Mouse (Mus musculus) heart, postnatal 36 days (tissue): ENCODE data around the gene 9430097D07Rik. TPM values are rescaled to one million over a fixed set of nuclear protein-coding genes. Genes with fewer than 3 reads are reported as not detected.
A peak's percentile ranks its signal among the peaks of the same experiment; 100 is the strongest.

Experiments used
- DNase-seq, 2 experiments: peaks; one replicate each; pipeline ENCODE4 v3.0.0; 2021 to 2022
- intact Hi-C: fragments of 180-260 bp; cut with DNase I; formaldehyde crosslinking; loops from one replicate; pipeline ENCODE4 v1.15.1; 2025
- total RNA-seq, 2 experiments: library from RNA; stranded (reverse); gene quantifications; 2 replicates each; pipeline ENCODE4 v1.2.3; 2021

The 9430097D07Rik gene
- total RNA-seq, 2 experiments from 2014 or later: not detected

GRCm38 (mm10) chr2:32598506-32598905, 23.0 kb upstream of the 9430097D07Rik start:
- peak; percentile 45 to 47 for DNase-seq
- intact Hi-C loops: no loop called here

GRCm38 (mm10) chr2:32597699-32598098, 22.2 kb upstream of the 9430097D07Rik start:
- intact Hi-C loops: no loop called here
- no peak for DNase-seq

GRCm38 (mm10) chr2:32597248-32597647, 21.8 kb upstream of the 9430097D07Rik start:
- intact Hi-C loops: no loop called here
- DNase-seq: no peak

GRCm38 (mm10) chr2:32596725-32597124, 21.2 kb upstream of the 9430097D07Rik start:
- DNase-seq: no peak

GRCm38 (mm10) chr2:32591249-32591648, 15.8 kb upstream of the 9430097D07Rik start:
- DNase-seq: no peak
- intact Hi-C loops: no loop called here

More at GRCm38 (mm10) chr2:32596725-32597124, 21.2 kb upstream of the 9430097D07Rik start:
- intact Hi-C loops: no loop called here

- intact Hi-C loops: no loop called here
- no peak for DNase-seq
These were observed 14.7 kb upstream of the 9430097D07Rik start for GRCm38 (mm10) chr2:32590224-32590623.

GRCm38 (mm10) chr2:32589213-32589795, 13.8 kb upstream of the 9430097D07Rik start:
- peak; percentile 51 to 53 for DNase-seq
- intact Hi-C loops: loop anchor here (1.0 kb wide), 1 partner anchor 10 kb away; the partner anchor contains the start of gene St6galnac6

GRCm38 (mm10) chr2:32587731-32588321, 12.3 kb upstream of the 9430097D07Rik start:
- DNase-seq: peak; percentile 45 to 64
- intact Hi-C loops: no loop called here

- peak; percentile 90 to 91 for DNase-seq
- intact Hi-C loops: no loop called here
These were observed 11.4 kb upstream of the 9430097D07Rik start, which contains the start of gene St6galnac4 for GRCm38 (mm10) chr2:32586871-32587351. St6galnac4 (plus strand) TSS chr2:32587095.

GRCm38 (mm10) chr2:32585149-32585714, 9.7 kb upstream of the 9430097D07Rik start:
- DNase-seq: no peak
- intact Hi-C loops: loop anchor here (2.0 kb wide), 1 partner anchor 104 kb away; no protein-coding TSS in a partner anchor

- DNase-seq: peak; percentile 79 to 83
- intact Hi-C loops: loop anchor here (1.0 to 5.0 kb wide), 2 partner anchors 19 to 34 kb away; no protein-coding TSS in a partner anchor
These were observed 7.6 kb upstream of the 9430097D07Rik start for GRCm38 (mm10) chr2:32582830-32583799.

GRCm38 (mm10) chr2:32581450-32582095, 6.1 kb upstream of the 9430097D07Rik start:
- intact Hi-C loops: loop anchor here (5.0 kb wide), 1 partner anchor 36 kb away; no protein-coding TSS in a partner anchor
- peak in 1 of 2 experiments; percentile 35 for DNase-seq

GRCm38 (mm10) chr2:32578146-32579046, 2.9 kb upstream of the 9430097D07Rik start:
- peak in 1 of 2 experiments; percentile 35 for DNase-seq
- intact Hi-C loops: no loop called here

GRCm38 (mm10) chr2:32576532-32576931, 1.0 kb upstream of the 9430097D07Rik start:
- intact Hi-C loops: no loop called here
- no peak for DNase-seq

GRCm38 (mm10) chr2:32574901-32575585, 441 bp downstream of the 9430097D07Rik start:
- intact Hi-C loops: no loop called here
- DNase-seq: peak; percentile 47 to 62

- intact Hi-C loops: no loop called here
These were observed 987 bp downstream of the 9430097D07Rik start, which contains the start of gene Pip5kl1 for GRCm38 (mm10) chr2:32574497-32574896. Pip5kl1 (plus strand) TSS chr2:32574797.

GRCm38 (mm10) chr2:32572196-32572595, 3.3 kb downstream of the 9430097D07Rik start:
- no peak for DNase-seq

More at GRCm38 (mm10) chr2:32574497-32574896, 987 bp downstream of the 9430097D07Rik start, which contains the start of gene Pip5kl1:
- DNase-seq: no peak

More at GRCm38 (mm10) chr2:32572196-32572595, 3.3 kb downstream of the 9430097D07Rik start:
- intact Hi-C loops: no loop called here
